11 mouse cellular contexts compared by ENCODE assay signal in genomic region chr2:73522891-73523290, GRCm38 (mm10). TPM values are rescaled to one million over a fixed set of nuclear protein-coding genes. Genes with fewer than 3 reads are reported as not detected.
DNase-seq lines count a peak whose midpoint lies in the region; ATAC-seq lines count a peak whose summit lies in the region.
"Had no signal": no experiment of that assay in that cellular context is flagged by ENCODE, and none has a peak within 500 bp of the region (broad histone marks: within the 10 kb centered on the region; RNA-seq: fewer than 3 reads in every experiment).

No protein-coding gene starts in this region.

- intact Hi-C loops in heart, postnatal 25 days (cut with DNase I): no loop called here

- no peak for ATAC-seq in heart, embryonic 14.5 days (ENCODE audit: insufficient number of reproducible peaks, insufficient read depth, low FRiP score, low read depth)
- ATAC-seq in neural tube, embryonic 15.5 days (ENCODE audit: low FRiP score): no peak
- ATAC-seq in embryonic facial prominence, embryonic 15.5 days (ENCODE audit: insufficient number of reproducible peaks, low FRiP score, low TSS enrichment, low read depth): no peak
- ATAC-seq: hindbrain, embryonic 16.5 days had no signal

- WGBS in heart, embryonic 14.5 days: 58% methylated on average over 8 of the region's 8 CpGs
- WGBS in neural tube, embryonic 15.5 days: 77% methylated on average over 8 of the region's 8 CpGs
- WGBS in embryonic facial prominence, embryonic 15.5 days: 51% methylated on average over 8 of the region's 8 CpGs
- WGBS in macrophage (ENCODE audit: missing documents): 62% methylated on average over 8 of the region's 8 CpGs

- H3K27me3 ChIP-seq in heart, embryonic 14.5 days (ENCODE audit: control insufficient read depth, insufficient read depth, low read length): no peaks in the 10 kb centered on the region
- H3K27me3 ChIP-seq in neural tube, embryonic 15.5 days (replicated peaks): peaks cover under 1% of the 10 kb centered on the region
- no peaks in the 10 kb centered on the region for H3K27me3 ChIP-seq in embryonic facial prominence, embryonic 15.5 days

- H3K4me1 ChIP-seq in heart, embryonic 14.5 days (ENCODE audit: control insufficient read depth in 2 of 2, insufficient read depth in 2 of 2, low read length in 2 of 2): peaks cover 8 to 17% of the 10 kb centered on the region in 2 experiments
- no peaks in the 10 kb centered on the region for H3K4me1 ChIP-seq in neural tube, embryonic 15.5 days
- peaks cover 55% of the 10 kb centered on the region for H3K4me1 ChIP-seq in embryonic facial prominence, embryonic 15.5 days

- H3K9ac ChIP-seq in heart, embryonic 14.5 days (ENCODE audit: low read length): no peak overlapping the region
- H3K9ac ChIP-seq in neural tube, embryonic 15.5 days (replicated peaks): no peak overlapping the region
- H3K9ac ChIP-seq in embryonic facial prominence, embryonic 15.5 days: no peak overlapping the region

- no peak for DNase-seq in heart, postnatal 25 days (ENCODE audit: low spot score)
- no peak for DNase-seq in neural tube, embryonic 10.5 days (ENCODE audit: extremely low spot score, low spot score)
- DNase-seq in layer of hippocampus, postnatal 36 days: no peak
- DNase-seq: lung, postnatal 14 days; right cerebral cortex, postnatal 14 days had no signal

- H3K36me3 ChIP-seq in heart, embryonic 14.5 days (ENCODE audit: control insufficient read depth, insufficient read depth, low read length): no peaks in the 10 kb centered on the region
- no peaks in the 10 kb centered on the region for H3K36me3 ChIP-seq in neural tube, embryonic 15.5 days
- no peaks in the 10 kb centered on the region for H3K36me3 ChIP-seq in embryonic facial prominence, embryonic 15.5 days
- H3K36me3 ChIP-seq in macrophage (ENCODE audit: inconsistent target): no peaks in the 10 kb centered on the region

- no peak overlapping the region for H3K4me2 ChIP-seq in heart, embryonic 14.5 days (ENCODE audit: low read length)
- no peak overlapping the region for H3K4me2 ChIP-seq in neural tube, embryonic 15.5 days
- H3K4me2 ChIP-seq in embryonic facial prominence, embryonic 15.5 days (replicated peaks): no peak overlapping the region

- no peak overlapping the region for H3K4me3 ChIP-seq in heart, embryonic 14.5 days (ENCODE audit: control insufficient read depth in 1 of 2, insufficient read depth in 1 of 2, low read depth in 1 of 2, low read length in 2 of 2)
- H3K4me3 ChIP-seq in neural tube, embryonic 15.5 days (replicated peaks): no peak overlapping the region
- no peak overlapping the region for H3K4me3 ChIP-seq in embryonic facial prominence, embryonic 15.5 days (replicated peaks)
- H3K4me3 ChIP-seq in macrophage (ENCODE audit: inconsistent target): no peak overlapping the region

- peak overlapping the region; percentile 31 to 76; a peak in 3 of 4 replicates for H3K27ac ChIP-seq in heart, embryonic 14.5 days (replicated peaks in 1 of 2; ENCODE audit: control insufficient read depth in 1 of 2, insufficient read depth in 1 of 2, low read depth in 2 of 2, low read length in 2 of 2)
- H3K27ac ChIP-seq in neural tube, embryonic 15.5 days (replicated peaks): 0 out of 2 replicates have a peak overlapping the region, but pooled peaks have one; percentile 48
- H3K27ac ChIP-seq in embryonic facial prominence, embryonic 15.5 days (replicated peaks): peak overlapping the region; percentile 60; the same call in 1 of the 2 replicates
- 0 out of 2 replicates have a peak overlapping the region, but pooled peaks have one; percentile 14 for H3K27ac ChIP-seq in macrophage

- no peaks in the 10 kb centered on the region for H3K9me3 ChIP-seq in heart, embryonic 14.5 days (ENCODE audit: control insufficient read depth, low read length)
- no peaks in the 10 kb centered on the region for H3K9me3 ChIP-seq in neural tube, embryonic 15.5 days (replicated peaks)
- no peaks in the 10 kb centered on the region for H3K9me3 ChIP-seq in embryonic facial prominence, embryonic 15.5 days (replicated peaks)

- peaks cover 96% of the 10 kb centered on the region for H3K79me2 ChIP-seq in macrophage (ENCODE audit: inconsistent target)

RNA-seq across cellular contexts. Expression of gene Wipf1, which starts 6.6 kb away (rescaled TPM):
- 7.0 and 7.6 TPM in 2 replicates for polyA plus RNA-seq in heart, embryonic 14.5 days (2014; fragmentation: Nextera tagmentation; extraction: Ambion mirVana)
- total RNA-seq in heart, postnatal 25 days (2021): 10 to 100 TPM; 14.0 to 16.7 TPM
- 2.4 and 4.8 TPM in 2 replicates for polyA plus RNA-seq in neural tube, embryonic 15.5 days (2015; fragmentation: Nextera tagmentation; extraction: Ambion mirVana)
- polyA plus RNA-seq in embryonic facial prominence, embryonic 15.5 days (2015; fragmentation: Nextera tagmentation; extraction: Ambion mirVana): 17.5 and 20.0 TPM in 2 replicates
- total RNA-seq in macrophage (2018; cell fraction: chromatin; rRNA removed): 10 to 100 TPM in 23 of 26 experiments, 1 to 10 TPM in 3; 8.0 to 83.3 (median 47.4) TPM
- total RNA-seq in macrophage (2018; cell fraction: cytosol; rRNA removed): 100 to 1,000 TPM in 24 of 26 experiments, 10 to 100 TPM in 2; 77.5 to 181 (median 157) TPM
- 100 to 1,000 TPM in 9 of 26 experiments, 10 to 100 TPM in 17; 21.7 to 134 (median 75.1) TPM for total RNA-seq in macrophage (2018; cell fraction: nucleus; rRNA removed)
- polyA plus RNA-seq in macrophage (2018): 121 to 170 TPM (median 129 TPM) in 3 replicates
- total RNA-seq in layer of hippocampus, postnatal 36 days (2021): 1 to 10 TPM; 7.9 to 9.0 TPM

RNA-seq across cellular contexts. Expression of gene Chrna1, which starts 57.2 kb away (rescaled TPM):
- 0.09 TPM in 1 of 2 replicates, not detected in the other for polyA plus RNA-seq in heart, embryonic 14.5 days (2014; fragmentation: Nextera tagmentation; extraction: Ambion mirVana)
- total RNA-seq in heart, postnatal 25 days (2021): under 1 TPM in 1 of 2 experiments, not detected in 1; 0.06 TPM
- 0.73 and 0.78 TPM in 2 replicates for polyA plus RNA-seq in neural tube, embryonic 15.5 days (2015; fragmentation: Nextera tagmentation; extraction: Ambion mirVana)
- 14.1 and 19.8 TPM in 2 replicates for polyA plus RNA-seq in embryonic facial prominence, embryonic 15.5 days (2015; fragmentation: Nextera tagmentation; extraction: Ambion mirVana)
- total RNA-seq in macrophage (2018; cell fraction: chromatin; rRNA removed): not detected
- total RNA-seq in macrophage (2018; cell fraction: cytosol; rRNA removed): not detected
- total RNA-seq in macrophage (2018; cell fraction: nucleus; rRNA removed): under 1 TPM in 1 of 26 experiments, not detected in 25; 0.14 TPM
- polyA plus RNA-seq in macrophage (2018): not detected in 3 replicates
- total RNA-seq in layer of hippocampus, postnatal 36 days (2021): under 1 TPM; 0.33 to 0.40 TPM
- total RNA-seq: CH12.LX had no signal
